Mouse (Mus musculus) ES-E14 (cell line): ENCODE results near the gene Zbtb5. TPM values are rescaled to one million over a fixed set of nuclear protein-coding genes. Genes with fewer than 3 reads are reported as not detected.

Source experiments
- DNase-seq: peaks from one replicate; pipeline ENCODE4 v3.0.0-alpha.2; 2013; ENCODE audit warnings: low read depth, low spot score
- H3K27ac ChIP-seq: 2 replicates; pipeline ENCODE4 v1.5.1; 2012; ENCODE audit warnings: low read depth, mild to moderate bottlenecking, low read length, moderate library complexity, mixed read lengths; ENCODE audit not compliant: poor library complexity, insufficient read depth, severe bottlenecking
- H3K36me3 ChIP-seq: 2 replicates; pipeline ENCODE4 v1.6.1; 2012; ENCODE audit warnings: mild to moderate bottlenecking, low read length, moderate library complexity, mixed read lengths; ENCODE audit not compliant: control insufficient read depth, poor library complexity, insufficient read depth, severe bottlenecking
- H3K4me1 ChIP-seq, 2 experiments: fragments of 150-350 bp in 1 of 2; sonication (generic) in 1 of 2; 2 replicates each; pipeline ENCODE4 v1.6.1; 2012; ENCODE audit warnings: low read length in 2 of 2, mild to moderate bottlenecking in 1 of 2, mixed read lengths in 1 of 2; ENCODE audit not compliant: control insufficient read depth in 2 of 2, insufficient read depth in 2 of 2, poor library complexity in 1 of 2
- H3K4me3 ChIP-seq, 2 experiments: fragments of 150-350 bp in 1 of 2; sonication (generic) in 1 of 2; 2 replicates each; pipeline ENCODE4 v1.5.1; 2012; ENCODE audit warnings: low read length in 2 of 2, low read depth in 1 of 2, mild to moderate bottlenecking in 1 of 2, mixed read lengths in 1 of 2; ENCODE audit not compliant: insufficient read depth in 1 of 2, poor library complexity in 1 of 2, severe bottlenecking in 1 of 2
- H3K9ac ChIP-seq: 2 replicates; pipeline ENCODE4 v1.6.1; 2012; ENCODE audit warnings: low read depth, mild to moderate bottlenecking, low read length, mixed read lengths; ENCODE audit not compliant: poor library complexity, insufficient read depth, severe bottlenecking
- H3K9me3 ChIP-seq: fragments of 150-350 bp; sonication (generic); 2 replicates; pipeline ENCODE4 v1.6.1; 2012; ENCODE audit warnings: low read depth, mild to moderate bottlenecking, low read length; ENCODE audit not compliant: control insufficient read depth, insufficient read depth
- CHD2 ChIP-seq: IDR thresholded peaks from 2 replicates; pipeline ENCODE4 v1.6.1; 2014; ENCODE audit warnings: mild to moderate bottlenecking, low read depth, low read length, inconsistent platforms
- HCFC1 ChIP-seq: IDR thresholded peaks from 2 replicates; pipeline ENCODE4 v1.6.1; 2012; ENCODE audit warnings: low read length, inconsistent platforms, borderline replicate concordance; ENCODE audit not compliant: insufficient read depth
- MAFK ChIP-seq: IDR thresholded peaks from 2 replicates; pipeline ENCODE4 v1.6.1; 2014; ENCODE audit warnings: mild to moderate bottlenecking, low read depth, low read length, inconsistent platforms; ENCODE audit not compliant: insufficient read depth
- ZC3H11A ChIP-seq: IDR thresholded peaks from 2 replicates; pipeline ENCODE4 v1.6.1; 2012; ENCODE audit warnings: low read depth, mild to moderate bottlenecking, inconsistent platforms, low read length, borderline replicate concordance
- ZNF384 ChIP-seq: IDR thresholded peaks from 2 replicates; pipeline ENCODE4 v1.6.1; 2012; ENCODE audit warnings: low read depth, low read length, inconsistent platforms
- in situ Hi-C, 2 experiments: fragments of 600-800 bp; cut with MboI; formaldehyde crosslinking; loops; one replicate each; pipeline ENCODE4 v1.15.1; 2025; ENCODE audit warnings: low sequenced_read_pairs in 2 of 2, inconsistent platforms in 1 of 2; ENCODE audit not compliant: unreplicated experiment in 2 of 2
- total RNA-seq: library from RNA; depleted of rRNA; stranded (reverse); fragments of 300-350 nt; gene quantifications from 2 replicates; pipeline ENCODE4 v1.2.3, GENCODE M21; 2012; rRNA removed

Gene Zbtb5
- total RNA-seq, result 8.2 and 8.3 TPM in 2 replicates

DNA sequence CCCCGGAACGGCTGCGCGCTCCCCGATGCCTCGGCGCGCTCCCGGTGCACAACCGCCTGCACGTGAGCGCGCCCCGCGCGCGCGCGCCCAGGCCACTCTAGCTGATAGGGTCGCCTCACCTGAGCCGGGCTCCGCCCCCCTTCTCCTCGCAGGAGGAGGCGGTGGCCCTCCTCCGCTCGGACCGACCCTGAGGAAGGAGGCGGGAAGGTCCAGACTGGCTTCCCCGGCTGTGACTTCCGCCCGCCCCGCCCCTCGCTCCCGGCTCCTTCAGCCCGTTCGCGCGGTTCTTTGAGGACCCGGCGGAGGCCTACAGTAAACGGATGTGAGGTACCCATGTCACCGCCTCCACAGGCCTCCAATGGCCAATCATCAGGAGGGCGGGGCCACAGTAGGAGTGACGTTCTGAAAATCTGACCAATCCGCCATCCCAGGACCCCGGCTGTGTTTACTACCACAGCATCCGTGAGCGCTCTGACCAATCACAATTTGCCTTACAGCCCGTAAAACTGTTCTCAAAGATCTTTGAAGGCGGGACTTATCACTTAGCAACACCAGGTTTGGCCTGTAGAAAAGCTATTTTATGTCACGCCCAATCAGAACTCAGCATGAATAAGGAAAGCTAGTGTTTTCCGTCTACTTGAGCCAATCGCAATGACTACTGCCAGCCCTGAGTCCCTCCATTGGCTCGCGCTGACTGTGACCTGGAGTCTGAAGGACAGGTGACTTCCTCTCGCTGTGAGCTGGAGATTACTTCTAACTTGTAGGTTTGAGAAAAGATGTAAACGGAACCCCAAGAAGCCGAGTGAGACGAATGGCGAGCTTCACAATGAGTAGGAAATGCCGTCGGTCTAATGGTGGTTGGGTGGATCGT is at the start of gene Zbtb5:
Gene Zbtb5, minus strand, starts transcription at position 308 of the 871 bp plus-strand sequence.
- in situ Hi-C loops, result loop anchor here in 1 of 2 experiments (10.0 kb wide), 1 partner anchor 272 kb away; no protein-coding TSS in a partner anchor

DNA sequence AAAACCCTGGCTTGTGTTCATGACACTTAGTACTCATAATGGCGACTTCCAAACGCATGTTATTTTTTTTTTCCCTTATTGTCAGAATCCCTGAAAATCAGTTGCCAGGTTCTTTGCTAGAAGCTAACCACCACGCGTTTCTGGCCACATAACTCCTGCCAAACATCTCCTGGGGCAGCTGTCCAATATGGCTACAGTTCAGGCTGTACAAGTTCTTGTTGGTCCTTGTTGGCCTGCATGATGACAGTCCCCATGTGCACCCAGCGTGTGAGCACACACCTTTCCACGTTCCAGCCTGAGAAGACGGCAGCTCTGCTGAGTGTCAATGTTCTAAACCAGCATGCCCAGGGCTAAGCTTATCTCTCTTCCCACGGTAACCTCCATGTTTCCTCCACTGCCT is 43.2 kb upstream of the Zbtb5 start:
- no peak for TF ChIP-seq ZNF384
- no peak for TF ChIP-seq MAFK
- no peak for TF ChIP-seq HCFC1
- no peak for TF ChIP-seq CHD2
- TF ChIP-seq ZC3H11A, result no peak

More for the DNA sequence above, at the start of gene Zbtb5:
- H3K4me1 ChIP-seq, result peaks cover 2% of the 10 kb centered on the region in 2 experiments; a peak in 2 of 4 replicates
- peak; percentile 100 for DNase-seq
- H3K9ac ChIP-seq, result peak within 1 kb of the TSS; percentile 88
- H3K27ac ChIP-seq, result peak within 1 kb of the TSS; percentile 73
- TF ChIP-seq MAFK, result no peak
- peak; percentile 88 for TF ChIP-seq CHD2
- TF ChIP-seq ZNF384, result no peak
- no peak for TF ChIP-seq ZC3H11A
- 0 out of 2 replicates have a peak, but pooled peaks have one; percentile 45 for TF ChIP-seq HCFC1
- H3K4me3 ChIP-seq, result peak within 1 kb of the TSS; percentile 87 to 100
- H3K9me3 ChIP-seq, result no peaks in the 10 kb centered on the region
- H3K36me3 ChIP-seq, result no peaks in the 10 kb centered on the region

DNA sequence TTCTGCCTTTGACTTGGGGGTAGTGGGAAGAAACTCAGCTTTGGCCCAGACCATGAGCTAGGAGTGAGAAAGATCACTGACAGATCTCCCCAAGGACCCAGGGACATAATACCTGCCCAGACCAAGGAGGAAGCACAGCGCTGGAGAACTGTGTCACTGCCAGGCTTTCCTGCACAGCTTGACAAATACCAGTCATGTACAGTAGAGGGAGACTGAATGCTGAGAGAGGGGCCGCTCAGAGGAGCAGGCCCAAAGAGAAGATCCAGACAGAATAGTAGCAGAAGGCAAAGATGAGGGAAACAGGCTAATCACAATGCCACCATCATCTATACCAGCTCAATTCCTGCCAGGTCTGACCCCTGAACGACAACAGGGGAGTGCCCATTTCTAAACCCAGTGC is 42.6 kb upstream of the Zbtb5 start:
- Histone ChIP-seq H3K27ac (no peak overlapping the region), H3K36me3 (no peaks in the 10 kb centered on the region), H3K9me3 (no peaks in the 10 kb centered on the region), H3K9ac (no peak overlapping the region), H3K4me1 (no peaks in the 10 kb centered on the region), H3K4me3 (no peak overlapping the region)
- in situ Hi-C loops, result no loop called here
- no peak for DNase-seq
- TF ChIP-seq ZNF384 (no peak), HCFC1 (no peak), ZC3H11A (no peak), CHD2 (no peak), MAFK (no peak)

More for the DNA sequence above, 43.2 kb upstream of the Zbtb5 start:
- Histone ChIP-seq H3K4me1 (no peaks in the 10 kb centered on the region), H3K27ac (no peak overlapping the region), H3K9me3 (no peaks in the 10 kb centered on the region), H3K36me3 (no peaks in the 10 kb centered on the region), H3K9ac (no peak overlapping the region), H3K4me3 (no peak overlapping the region)
- in situ Hi-C loops, result no loop called here
- no peak for DNase-seq

DNA sequence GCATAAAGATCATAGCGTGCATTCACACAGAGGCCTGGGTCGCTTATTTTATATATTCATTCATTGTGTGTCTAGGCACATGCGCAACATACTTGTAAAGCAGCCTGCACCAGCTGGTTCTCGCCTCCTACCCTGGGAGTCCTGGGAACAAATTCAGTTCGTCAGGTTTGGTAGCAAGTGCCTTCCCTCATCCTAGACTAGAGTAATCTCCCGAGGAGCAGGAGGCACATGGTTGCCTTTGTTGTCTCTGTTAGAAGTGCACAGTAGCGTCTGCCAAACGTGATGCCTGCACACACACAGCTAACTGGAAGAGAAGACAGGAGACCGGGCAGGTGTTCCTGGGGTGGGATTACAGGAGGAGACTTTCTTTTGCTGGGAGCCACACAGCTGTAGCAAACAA is 35.7 kb upstream of the Zbtb5 start:
- DNase-seq, result no peak
- H3K4me3 ChIP-seq, result no peak overlapping the region
- H3K9ac ChIP-seq, result no peak overlapping the region
- in situ Hi-C loops, result no loop called here
- H3K27ac ChIP-seq, result no peak overlapping the region
- H3K4me1 ChIP-seq, result no peaks in the 10 kb centered on the region
- TF ChIP-seq MAFK, result no peak
- TF ChIP-seq ZNF384, result no peak
- TF ChIP-seq HCFC1, result no peak
- TF ChIP-seq ZC3H11A, result no peak
- H3K9me3 ChIP-seq, result no peaks in the 10 kb centered on the region
- no peaks in the 10 kb centered on the region for H3K36me3 ChIP-seq
